Mouse (Mus musculus) ovary, postnatal 36 days (tissue): ENCODE results near the gene Pax4.

ENCODE experiments used
- DNase-seq: peaks from one replicate; pipeline ENCODE4 v3.0.0; 2022; ENCODE audit warnings: low spot score, mixed read lengths

Pax4 gene

DNA sequence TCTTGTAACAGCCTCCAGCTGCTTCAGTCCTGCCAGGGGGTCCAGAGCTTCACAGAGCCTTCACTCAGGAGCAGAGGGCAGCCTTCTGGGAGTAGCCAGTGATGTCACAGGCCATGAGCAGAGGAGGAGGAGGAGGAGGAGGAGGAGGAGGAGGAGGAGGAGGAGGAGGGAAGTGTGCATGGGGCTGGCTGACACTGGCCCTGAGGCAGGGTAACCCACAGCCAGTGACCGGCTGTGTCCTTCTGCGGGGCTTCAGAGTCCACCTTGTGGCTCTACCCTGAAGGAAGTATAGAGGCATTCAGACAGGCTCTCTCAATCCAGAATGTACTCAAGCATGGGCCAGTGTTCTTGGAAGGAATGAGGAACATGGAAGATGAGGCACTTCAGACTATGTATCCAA lies at the start of gene Pax4:
TSS of gene Pax4 (minus strand) at position 101 of the 400 bp plus-strand sequence.
- no peak for DNase-seq

DNA sequence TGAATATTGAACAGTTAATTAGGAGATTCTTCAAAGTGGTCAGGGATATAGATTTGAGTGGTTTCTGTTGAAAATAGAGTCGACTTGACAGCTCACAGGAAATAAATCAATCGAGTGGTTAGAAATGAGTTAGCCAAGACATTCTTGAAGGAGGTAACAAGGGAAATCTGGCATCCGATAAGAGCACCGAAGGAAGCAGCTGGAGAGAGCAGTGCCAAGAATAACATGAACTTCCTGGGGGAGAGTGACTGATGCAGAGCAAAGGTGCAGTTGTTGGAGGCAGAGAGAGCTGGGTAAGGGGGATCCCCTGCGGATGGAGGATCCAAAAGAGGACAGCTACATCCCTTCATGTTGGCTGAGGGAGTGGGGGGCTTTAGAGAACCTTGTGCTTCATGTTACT lies 48.7 kb upstream of the Pax4 start:
- DNase-seq, result no peak

DNA sequence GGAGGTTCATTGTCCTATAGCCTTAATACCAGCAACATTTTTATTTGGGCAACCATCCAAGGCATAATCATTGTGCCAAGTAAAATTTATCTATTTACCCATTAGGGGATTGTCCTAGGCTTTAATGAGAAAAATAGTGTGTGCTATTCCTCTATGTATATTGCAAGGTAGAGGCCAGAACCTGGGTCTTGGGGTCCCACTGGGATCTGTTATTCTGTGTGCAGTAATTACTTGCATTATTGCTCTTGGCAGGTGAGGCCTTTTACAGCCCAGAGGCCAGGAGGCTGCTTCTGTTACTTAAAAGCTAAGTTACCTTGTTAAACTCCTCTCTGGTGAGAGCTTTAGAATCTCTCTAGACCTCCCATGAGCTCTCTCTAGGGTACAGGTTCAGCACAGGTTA lies 42.0 kb upstream of the Pax4 start:
- DNase-seq, result no peak

DNA sequence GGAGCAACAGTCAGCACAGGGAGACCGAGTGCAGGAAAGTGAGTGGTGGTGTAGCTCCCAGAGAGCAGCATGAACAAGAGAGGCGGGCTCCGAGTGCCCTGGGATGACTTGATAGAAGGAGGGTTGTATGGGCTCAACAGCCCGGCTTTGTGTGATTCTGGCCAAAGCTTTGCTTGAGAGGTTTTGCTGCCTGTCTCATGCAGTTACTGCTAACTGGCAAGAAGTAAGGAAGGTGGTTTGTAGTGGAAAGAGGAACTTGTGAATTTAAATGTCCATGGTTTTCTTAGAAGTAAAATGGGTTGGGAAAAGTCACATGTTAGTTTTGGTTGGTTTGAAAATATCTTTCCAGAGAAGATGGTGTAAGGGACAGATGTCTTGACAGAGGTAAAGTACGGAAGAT lies 41.5 kb upstream of the Pax4 start:
- DNase-seq, result no peak

DNA sequence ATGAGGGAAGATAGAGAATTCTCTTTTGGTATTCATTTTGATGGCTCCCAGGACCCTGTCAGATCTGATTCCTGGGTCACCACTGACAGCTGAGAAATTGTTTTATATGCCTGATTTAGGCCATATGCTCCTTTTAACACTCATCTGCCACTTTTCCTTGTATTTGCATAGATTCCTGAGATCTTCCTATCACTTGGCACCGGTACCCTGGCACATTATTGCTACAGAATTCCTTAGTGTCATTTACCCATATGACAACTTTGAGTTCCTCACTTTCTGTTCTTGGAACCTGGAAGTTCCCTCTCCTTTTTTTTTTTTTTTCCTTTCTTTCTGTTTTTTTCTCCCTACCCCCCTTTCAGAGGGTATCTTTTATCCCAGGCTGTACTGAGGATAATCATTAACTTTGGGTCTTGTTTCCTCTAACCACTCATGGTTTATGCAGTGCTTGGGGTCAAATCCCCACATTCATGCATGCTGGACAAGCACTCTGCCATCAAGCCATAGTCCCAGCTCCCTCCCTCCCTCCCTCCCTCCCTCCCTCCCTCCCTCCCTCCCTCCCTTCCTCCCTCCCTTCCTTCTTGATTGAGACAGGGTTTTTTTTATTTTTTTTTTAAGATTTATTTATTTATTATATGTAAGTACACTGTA lies 39.2 kb upstream of the Pax4 start:
- no peak for DNase-seq

DNA sequence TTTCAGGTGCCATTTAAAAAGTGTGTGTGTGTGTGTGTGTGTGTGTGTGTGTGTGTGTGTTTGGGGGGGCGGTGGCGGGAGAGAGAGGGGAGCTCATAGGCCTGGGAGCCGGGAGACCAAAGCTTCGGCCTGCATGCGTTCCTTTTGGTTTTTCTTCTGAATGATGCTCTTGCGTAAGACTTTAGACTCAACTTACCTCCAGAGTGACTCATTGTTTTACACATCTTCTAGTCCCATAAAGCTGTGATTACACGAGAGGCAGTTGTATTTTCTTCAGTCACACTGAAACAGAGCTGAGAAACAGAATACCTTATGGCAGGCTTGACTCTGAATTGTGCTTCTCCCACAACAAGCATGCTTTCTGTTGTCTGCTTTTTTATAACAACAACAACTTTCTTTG lies 37.8 kb upstream of the Pax4 start:
- no peak for DNase-seq

DNA sequence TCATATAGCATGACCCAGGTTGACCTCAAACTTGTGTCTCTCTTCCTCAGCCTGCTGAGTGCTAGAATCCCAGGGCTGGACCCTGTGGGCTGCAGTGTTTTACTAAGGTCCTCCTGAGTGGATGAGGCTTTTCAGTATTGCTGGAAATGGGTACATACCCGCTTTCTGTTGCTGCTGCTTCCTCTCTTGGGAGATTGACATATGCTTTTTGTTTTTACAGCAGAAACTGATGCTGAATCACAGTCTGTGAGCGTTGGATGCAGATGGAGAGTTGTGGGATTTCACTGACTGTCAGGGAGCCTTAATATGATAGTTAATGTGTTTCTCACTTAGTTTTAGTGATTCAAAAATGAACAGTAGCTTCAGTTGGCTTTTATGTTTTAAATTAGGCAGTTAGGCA lies 37.3 kb upstream of the Pax4 start:
- no peak for DNase-seq

DNA sequence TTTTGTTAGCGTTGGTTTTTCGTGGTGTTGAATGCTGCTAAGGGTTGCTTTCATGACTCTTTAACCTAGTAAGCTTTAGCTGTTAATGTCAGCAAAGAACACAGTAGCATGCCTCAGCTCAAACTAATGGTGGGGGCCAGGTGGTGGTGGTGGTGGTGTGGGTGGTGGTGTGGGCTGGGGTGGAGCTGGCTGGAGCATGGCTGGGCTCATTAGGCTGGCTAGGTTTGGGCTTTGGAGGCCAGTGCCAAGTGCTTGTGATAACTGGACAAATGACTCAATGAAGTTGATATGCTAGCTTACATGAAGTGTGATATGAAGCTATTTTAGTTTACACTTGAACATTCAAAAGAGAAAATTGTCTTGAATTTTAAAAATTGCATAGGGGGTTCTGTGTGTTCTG lies 36.9 kb upstream of the Pax4 start:
- DNase-seq, result no peak

DNA sequence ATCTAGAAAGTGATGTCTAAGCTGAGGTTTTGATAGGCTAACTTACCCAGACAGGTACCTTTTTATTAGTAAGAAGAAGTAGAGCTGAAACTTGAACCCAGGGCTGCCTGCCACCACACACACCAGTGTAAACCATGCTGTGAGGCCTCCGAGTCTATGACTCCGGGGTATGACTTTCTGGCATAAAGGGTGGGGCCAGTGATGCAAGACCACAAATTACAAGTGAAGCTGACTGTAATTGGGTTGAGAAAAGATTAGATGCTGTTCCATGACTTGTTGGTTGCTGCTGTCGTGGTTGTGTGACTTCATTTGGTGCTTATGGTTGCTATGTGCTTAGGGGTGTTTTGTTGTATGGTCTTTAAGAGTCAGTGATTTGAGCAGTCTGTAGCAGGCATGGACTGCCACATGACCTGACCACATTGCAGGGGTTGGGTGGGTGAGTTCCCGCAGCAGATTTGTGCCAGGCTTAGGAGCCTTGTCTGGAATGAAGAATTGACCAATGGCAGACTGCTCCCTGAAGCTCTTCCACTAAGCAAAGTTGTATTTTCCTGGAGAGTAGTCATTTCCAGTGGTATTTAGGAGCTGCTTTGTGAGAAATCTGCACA lies 33.7 kb upstream of the Pax4 start:
- no peak for DNase-seq

DNA sequence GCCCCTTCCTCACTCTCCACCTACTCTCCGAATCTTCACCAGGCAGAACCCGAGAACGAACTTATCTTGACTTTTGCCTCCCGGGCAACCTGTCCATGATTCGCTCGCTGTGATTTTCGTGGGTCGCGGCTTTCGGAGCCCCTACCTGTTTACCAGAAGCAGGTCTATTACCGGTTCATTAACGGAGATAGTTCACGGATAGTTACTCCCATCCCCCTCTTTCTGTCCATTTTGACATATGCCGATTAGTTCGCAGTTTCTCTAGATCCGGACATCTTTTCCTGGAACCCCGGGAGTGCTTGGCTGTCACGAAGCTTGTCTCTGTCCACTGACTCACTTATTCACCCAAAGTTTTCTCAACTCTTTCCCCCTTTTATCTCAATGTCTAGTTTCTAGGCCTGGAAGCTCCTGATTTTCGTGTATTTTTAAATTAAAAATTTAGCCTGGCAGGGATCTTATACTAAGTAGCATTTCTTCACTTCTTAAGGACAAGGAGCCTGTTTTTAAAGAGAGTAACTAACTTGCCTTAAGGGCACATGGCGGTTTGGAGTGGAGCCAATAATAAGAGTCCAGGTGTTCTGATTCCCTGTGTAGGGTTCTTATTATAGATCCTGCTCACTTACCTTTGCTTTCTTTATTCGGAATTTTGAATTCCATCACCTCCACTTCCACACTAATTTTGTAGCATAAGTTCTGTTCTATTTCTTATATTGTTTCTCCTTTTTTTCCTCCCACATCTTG lies 31.8 kb upstream of the Pax4 start:
- DNase-seq, result no peak

DNA sequence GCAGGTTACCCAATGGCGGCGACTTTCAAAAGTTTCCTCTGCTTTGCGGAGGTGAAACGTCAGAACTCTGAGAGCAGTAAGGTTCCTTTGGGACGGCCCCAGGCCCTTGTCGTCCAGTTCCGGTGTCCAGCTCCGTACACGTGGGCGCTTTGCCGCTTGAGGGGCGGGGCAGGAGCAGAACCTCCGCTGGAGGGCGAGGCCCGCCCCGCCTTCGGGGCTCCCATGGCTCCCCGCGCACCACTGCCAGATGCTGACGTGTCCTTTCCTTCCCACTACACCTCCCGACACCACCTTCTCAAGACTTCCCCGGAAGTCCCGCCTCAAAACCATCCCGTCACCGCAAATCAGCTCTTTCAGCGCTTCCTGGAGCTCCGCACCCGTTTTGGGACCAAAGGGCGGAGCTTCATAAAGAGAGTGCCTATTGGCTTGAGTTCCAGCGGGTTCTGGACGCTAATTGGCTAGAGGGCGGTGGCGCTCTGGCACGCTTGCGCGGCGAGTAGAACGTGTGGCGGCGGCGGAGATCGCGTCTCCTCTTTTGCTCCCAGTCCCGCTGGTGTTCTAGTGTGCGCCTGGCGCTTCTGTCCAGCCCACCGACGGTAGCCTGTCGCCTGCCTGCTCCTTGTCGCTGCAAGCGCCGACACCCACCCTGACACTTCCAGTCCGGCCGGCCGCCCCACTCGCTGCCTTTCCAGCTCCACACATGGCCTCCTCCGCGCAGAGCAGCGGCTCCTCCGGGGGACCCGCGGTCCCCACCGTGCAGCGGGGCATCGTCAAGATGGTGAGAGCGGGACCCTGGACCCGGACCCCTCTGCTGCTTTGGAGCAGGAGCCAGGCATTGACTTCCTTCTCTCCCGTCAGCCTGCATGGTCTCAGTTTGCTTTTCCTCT lies 31.0 kb upstream of the Pax4 start:
- DNase-seq, result peak; percentile 97

DNA sequence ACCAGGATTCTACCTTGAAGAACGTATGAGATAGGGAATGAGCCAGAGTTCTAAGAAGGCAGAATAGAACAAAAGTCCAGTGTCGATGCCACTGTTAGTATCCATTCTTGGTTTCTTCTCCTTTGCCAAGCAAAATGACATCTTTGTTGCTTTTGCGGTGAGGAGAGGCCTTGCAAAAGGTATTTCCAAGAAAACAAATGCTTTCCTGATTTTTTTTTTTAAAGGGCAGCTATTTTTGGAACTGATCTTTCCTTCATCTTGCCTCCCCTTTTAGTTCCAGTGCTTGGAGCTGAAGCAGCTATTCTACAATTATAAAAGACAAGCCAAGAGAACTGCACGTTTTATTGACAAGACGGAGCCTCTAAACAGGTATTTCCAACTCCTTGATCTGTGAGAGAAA lies 25.7 kb upstream of the Pax4 start, which contains the start of gene Snd1:
TSS of gene Snd1 (plus strand) at position 301 of the 400 bp plus-strand sequence.
- DNase-seq, result no peak

DNA sequence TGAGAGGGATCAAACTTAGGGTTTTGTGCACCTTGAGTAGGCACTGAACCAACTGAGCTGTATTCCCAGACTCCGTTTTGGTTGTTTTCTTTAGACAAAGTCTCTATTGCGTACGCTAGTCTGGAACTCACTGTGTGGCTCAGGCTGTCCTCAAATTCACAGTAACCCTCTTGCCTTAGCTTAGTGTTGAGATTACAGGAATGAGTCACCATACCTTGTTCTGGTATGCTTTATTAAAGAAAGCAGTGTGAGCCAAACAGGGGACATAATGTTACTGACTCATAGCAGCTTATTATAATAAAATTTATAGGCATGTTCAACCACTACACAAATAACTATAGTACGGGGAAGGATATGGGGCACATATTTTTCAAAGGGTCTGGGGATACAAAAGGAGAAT lies 25.1 kb upstream of the Pax4 start:
- DNase-seq, result no peak

DNA sequence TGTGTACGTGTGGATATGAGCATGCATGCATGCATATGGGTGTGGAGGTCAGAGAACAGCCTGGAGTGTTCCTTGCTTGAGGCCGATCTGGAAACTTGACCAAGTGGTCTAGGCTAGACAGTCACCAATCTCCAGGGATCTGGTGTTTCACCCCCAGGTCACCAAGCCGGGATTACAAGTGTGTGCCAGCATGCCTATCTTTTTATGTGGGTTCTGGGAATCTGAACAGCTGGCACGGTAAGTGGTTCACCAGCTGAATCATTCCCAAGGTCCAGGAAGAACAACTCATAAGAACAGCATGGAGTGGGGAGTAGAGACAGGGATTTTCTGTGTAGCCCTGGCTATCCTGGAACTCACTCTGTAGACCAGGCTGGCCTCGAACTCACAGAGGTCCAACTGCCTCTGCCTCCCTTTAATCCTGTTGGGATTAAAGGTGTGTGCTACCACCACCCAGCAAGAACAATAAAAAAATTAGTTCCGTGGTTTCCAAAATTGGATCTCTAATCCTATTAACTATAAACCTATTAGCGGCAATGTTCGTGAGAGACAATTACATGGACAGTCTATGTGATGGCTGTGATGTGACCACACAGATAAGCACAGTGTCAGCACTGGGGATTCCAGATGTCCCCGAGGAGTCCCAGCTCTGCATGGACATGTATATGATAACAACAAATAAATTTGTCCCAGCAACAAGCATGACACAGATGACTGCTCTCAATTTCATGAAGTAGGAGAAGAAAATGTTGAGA lies 22.3 kb upstream of the Pax4 start:
- no peak for DNase-seq

DNA sequence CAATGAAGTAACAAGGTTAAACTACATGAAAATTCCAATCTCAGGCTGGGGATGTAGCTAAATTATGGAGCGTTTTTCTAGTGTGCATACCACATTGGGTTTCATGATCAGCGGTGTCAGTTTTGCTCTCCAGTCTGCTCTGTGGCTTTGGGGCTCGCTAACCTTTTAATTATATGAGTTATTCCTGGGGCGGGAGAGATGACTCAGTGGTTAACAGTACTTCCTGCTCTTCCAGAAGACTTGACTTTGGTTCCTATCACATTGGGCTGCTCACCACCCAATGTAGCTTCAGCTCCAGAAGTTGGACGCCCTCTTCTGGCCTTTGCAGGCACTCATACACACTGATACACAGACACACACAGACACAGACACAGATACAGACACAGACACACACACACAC lies 21.5 kb upstream of the Pax4 start:
- DNase-seq, result no peak

DNA sequence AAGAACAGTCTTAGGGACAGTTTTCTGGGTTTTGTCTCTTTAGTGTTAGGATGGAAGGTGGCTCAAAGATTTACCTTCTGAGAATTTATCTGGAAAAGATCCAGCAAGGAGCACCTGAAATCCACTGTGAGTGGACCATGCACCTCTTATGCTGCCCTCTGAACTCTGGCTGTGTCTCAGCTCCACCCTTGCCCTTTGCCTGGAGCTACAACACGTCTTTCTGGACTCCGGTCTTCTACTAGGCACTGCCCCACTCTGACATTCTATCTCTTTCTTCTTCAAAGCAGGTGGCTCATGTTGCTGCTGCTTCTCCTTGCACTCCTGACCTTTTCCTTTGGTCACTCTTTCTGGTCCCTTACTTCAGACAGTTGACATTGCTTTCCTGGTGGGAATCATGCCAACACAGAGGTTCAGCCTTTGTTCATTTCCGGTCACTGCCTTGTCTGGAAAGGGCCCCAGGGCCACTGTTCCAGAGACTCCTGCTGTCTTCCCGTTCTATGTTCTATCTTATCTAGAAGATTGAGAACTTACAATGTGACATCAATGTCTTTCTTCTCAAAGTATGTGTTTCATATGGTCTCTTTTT lies 21.0 kb upstream of the Pax4 start:
- DNase-seq, result no peak

DNA sequence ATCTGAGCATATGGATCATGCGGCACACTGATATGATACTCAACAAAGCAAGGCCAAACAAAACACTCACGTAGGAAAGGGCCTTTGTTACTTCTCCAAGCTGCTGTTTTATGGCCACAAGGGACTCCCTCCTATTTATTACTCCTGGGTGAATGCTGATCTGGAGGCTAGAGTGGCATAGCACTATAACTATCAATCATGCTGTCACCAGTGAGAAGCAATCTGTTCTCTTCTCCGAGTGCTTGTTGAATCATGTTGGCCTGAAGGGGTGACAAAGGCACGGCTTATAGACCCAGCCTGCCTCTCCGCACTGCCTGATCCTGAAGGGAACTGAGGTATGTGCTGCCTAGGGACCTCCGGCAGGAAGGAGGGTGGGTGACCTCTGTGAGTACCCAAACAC lies 15.5 kb upstream of the Pax4 start:
- no peak for DNase-seq

DNA sequence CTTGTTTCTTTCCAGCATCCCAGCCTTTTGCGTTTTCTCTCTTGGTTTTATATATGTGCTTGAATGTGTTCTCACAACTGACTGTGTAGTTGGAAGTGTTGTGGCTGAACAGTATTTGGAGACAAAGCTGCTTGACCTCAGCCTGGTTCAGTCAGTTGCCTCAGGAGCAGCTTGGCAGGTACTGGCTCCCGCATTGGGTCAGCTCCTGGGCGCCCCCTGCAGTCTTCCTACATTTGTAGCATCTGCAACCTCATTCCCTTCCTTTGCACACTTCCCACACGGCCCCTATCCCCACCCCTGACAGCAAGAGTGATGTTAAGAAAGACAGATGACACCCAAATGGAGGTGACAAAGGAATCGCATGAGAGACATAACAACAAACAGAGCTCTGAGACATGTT lies 11.4 kb upstream of the Pax4 start:
- DNase-seq, result peak; percentile 69

DNA sequence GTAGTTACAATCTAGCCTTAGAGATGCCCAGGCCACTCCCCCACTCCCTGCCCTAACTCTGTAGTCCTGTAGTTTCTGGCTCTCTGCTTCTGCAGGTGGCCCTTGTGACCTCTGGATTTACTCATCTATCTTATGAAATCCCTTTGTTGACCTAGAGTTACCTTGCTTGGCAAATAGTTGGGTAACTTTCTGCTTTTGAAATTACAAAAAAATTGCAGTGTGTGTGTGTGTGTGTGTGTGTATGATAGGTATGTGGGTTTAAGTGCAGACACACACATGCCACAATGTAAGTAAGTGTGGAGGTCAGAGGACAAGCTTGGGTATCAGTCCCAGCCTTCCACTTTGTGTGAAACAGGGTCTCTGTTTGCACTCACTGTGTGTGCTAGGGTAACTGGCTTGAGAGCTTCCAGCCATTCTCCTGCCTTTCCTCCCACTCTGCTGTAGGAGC lies 10.1 kb upstream of the Pax4 start:
- no peak for DNase-seq

DNA sequence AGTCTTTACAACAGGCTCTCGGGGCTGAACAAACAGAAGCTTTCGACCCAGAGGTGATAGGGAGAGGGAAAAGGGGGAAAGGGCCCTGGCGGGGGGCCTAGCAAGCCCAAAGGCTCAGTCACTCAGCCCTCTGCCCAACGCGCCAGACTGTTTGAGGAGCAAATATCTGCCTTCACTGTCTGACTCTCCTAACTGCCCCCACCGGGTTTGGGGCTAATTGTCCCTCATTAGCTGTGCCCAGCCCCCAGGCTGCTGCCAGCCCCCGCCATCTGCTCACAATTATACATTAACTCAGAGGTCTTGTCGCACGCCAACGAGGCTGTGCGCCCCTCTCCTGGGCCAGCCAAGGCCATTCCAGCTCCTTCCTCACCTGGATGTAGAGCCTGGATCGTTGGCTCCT lies 1.8 kb upstream of the Pax4 start:
- no peak for DNase-seq

DNA sequence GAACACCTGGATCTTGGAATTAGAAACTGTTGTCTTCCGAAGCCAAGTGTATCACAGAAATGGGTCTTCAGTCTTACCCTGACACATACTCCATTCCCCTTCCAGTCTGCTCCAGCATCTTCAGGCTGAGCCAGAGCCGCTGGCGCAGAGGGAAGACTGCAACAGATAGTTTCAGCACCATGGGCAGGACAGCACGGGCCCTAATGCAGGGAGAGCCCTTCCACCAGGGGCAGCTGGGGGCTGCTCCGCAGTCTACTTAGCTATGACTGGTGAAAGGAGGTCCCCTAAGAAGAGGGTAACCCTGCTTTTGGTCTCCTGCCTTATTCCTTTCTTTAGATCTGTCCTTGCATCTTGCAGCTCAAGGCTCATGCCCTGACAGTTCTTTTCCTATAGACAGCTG lies 1.3 kb upstream of the Pax4 start:
- no peak for DNase-seq
